Mouse (Mus musculus) liver, adult 2 months (tissue): Measurements from ENCODE around the gene Ric8a. TPM values are rescaled to one million over a fixed set of nuclear protein-coding genes. Genes with fewer than 3 reads are reported as not detected.
A peak's percentile ranks its signal among the peaks of the same experiment; 100 is the strongest.

ENCODE experiments used
- DNase-seq: peaks from one replicate; pipeline ENCODE4 v3.0.0-alpha.2; 2011; ENCODE audit warnings: low read depth, low spot score; ENCODE audit errors: extremely low read depth
- H3K27ac ChIP-seq: fragments of 200-500 bp; replicated peaks from 2 replicates; pipeline ENCODE4 v1.5.1; 2012; ENCODE audit warnings: low read depth, mild to moderate bottlenecking, control low read depth, inconsistent platforms, low read length; ENCODE audit not compliant: insufficient read depth
- H3K27me3 ChIP-seq: fragments of 200-500 bp; 2 replicates; pipeline ENCODE4 v1.6.1; 2012; ENCODE audit warnings: mild to moderate bottlenecking, moderate library complexity, low read length, inconsistent platforms; ENCODE audit not compliant: control insufficient read depth, insufficient read depth
- H3K36me3 ChIP-seq: fragments of 200-500 bp; 2 replicates; pipeline ENCODE4 v1.6.1; 2012; ENCODE audit warnings: low read length, inconsistent platforms; ENCODE audit not compliant: control insufficient read depth, insufficient read depth
- H3K4me1 ChIP-seq: fragments of 200-500 bp; 2 replicates; pipeline ENCODE4 v1.6.1; 2011; ENCODE audit warnings: low read length; ENCODE audit not compliant: control insufficient read depth, insufficient read depth
- H3K4me3 ChIP-seq: fragments of 200-500 bp; 2 replicates; pipeline ENCODE4 v1.5.1; 2011; ENCODE audit warnings: low read depth, mild to moderate bottlenecking, control low read depth, low read length, moderate library complexity; ENCODE audit not compliant: insufficient read depth
- H3K79me2 ChIP-seq: fragments of 200-500 bp; 2 replicates; pipeline ENCODE4 v1.6.1; 2012; ENCODE audit warnings: inconsistent platforms, mild to moderate bottlenecking, low read length, moderate library complexity; ENCODE audit not compliant: control insufficient read depth, insufficient read depth
- H3K9ac ChIP-seq: fragments of 200-500 bp; 2 replicates; pipeline ENCODE4 v1.6.1; 2012; ENCODE audit warnings: low read depth, mild to moderate bottlenecking, control low read depth, inconsistent platforms, low read length
- CTCF ChIP-seq: fragments of 200-500 bp; IDR thresholded peaks from 2 replicates; pipeline ENCODE4 v1.5.1; 2011; ENCODE audit warnings: low read depth, low read length, control low read depth
- POLR2A ChIP-seq: fragments of 200-500 bp; IDR thresholded peaks from 2 replicates; pipeline ENCODE4 v1.6.1; 2011; ENCODE audit warnings: low read length, control low read depth; ENCODE audit not compliant: insufficient read depth; ENCODE audit errors: extremely low read depth
- WGBS: fragments of 180-500 bp; shearing (Covaris S2); methylation state at CpG from one replicate; pipeline ENCODE4 v1.1.7; 2018; 5-methylcytosine and 5-hydroxymethylcytosine counted together
- polyA plus RNA-seq: library from polyadenylated mRNA; depleted of rRNA; stranded (reverse); fragments of >200 nt; gene quantifications from 2 replicates; pipeline ENCODE4 v1.2.3, GENCODE M21; 2012
- total RNA-seq: library from RNA; depleted of rRNA; stranded (reverse); fragments of >200 nt; gene quantifications from 2 replicates; pipeline ENCODE4 v1.2.3, GENCODE M21; 2014

Ric8a gene
- total and polyA plus RNA-seq, 2 experiments, result 17.5 to 34.4 TPM

- H3K36me3 ChIP-seq, result peaks cover 20% of the 10 kb centered on the region
- peak within 1 kb of the TSS; percentile 90 for H3K9ac ChIP-seq
- H3K4me1 ChIP-seq, result peaks cover 17% of the 10 kb centered on the region
- peak within 1 kb of the TSS; percentile 77 for H3K4me3 ChIP-seq
- TF ChIP-seq CTCF (no peak), POLR2A (peak; percentile 71; the same call in 1 of the 2 replicates)
- DNase-seq, result peak; percentile 97
- H3K27ac ChIP-seq, result peak within 1 kb of the TSS; percentile 98
- H3K79me2 ChIP-seq, result peaks cover 3% of the 10 kb centered on the region; the same call in 1 of the 2 replicates
- no peaks in the 10 kb centered on the region for H3K27me3 ChIP-seq
- WGBS, result 20% methylated on average over 20 of the region's 20 CpGs
Observed at GRCm38 (mm10) chr7:140834968-140835757, 21.6 kb upstream of the Ric8a start, which contains the start of gene Urah. Urah (plus strand) TSS chr7:140835018.

GRCm38 (mm10) chr7:140835758-140836087 lies 21.0 kb upstream of the Ric8a start:
- 11% methylated on average over 2 of the region's 2 CpGs for WGBS
- peak; percentile 78 for DNase-seq
- TF ChIP-seq CTCF (no peak), POLR2A (no peak)
- Histone ChIP-seq H3K27ac (peak overlapping the region; percentile 98), H3K9ac (peak overlapping the region; percentile 90), H3K4me1 (peaks cover 16% of the 10 kb centered on the region), H3K36me3 (peaks cover 20% of the 10 kb centered on the region), H3K27me3 (no peaks in the 10 kb centered on the region), H3K79me2 (peaks cover 3% of the 10 kb centered on the region; the same call in 1 of the 2 replicates), H3K4me3 (peak overlapping the region; percentile 77)

GRCm38 (mm10) chr7:140836243-140837115 lies 20.3 kb upstream of the Ric8a start:
- Histone ChIP-seq H3K4me1 (peaks cover 15% of the 10 kb centered on the region), H3K9ac (peak overlapping the region; percentile 90), H3K27ac (peak overlapping the region; percentile 98), H3K79me2 (peaks cover 3% of the 10 kb centered on the region; the same call in 1 of the 2 replicates), H3K36me3 (peaks cover 20% of the 10 kb centered on the region), H3K27me3 (no peaks in the 10 kb centered on the region), H3K4me3 (peak overlapping the region; percentile 77)
- WGBS, result 30% methylated on average over 9 of the region's 9 CpGs
- DNase-seq, result no peak
- TF ChIP-seq POLR2A (no peak), CTCF (no peak)

GRCm38 (mm10) chr7:140839556-140839955 lies 17.2 kb upstream of the Ric8a start:
- no peak overlapping the region for H3K9ac ChIP-seq
- no peak overlapping the region for H3K27ac ChIP-seq
- DNase-seq, result no peak
- peaks cover 3% of the 10 kb centered on the region; the same call in 1 of the 2 replicates for H3K79me2 ChIP-seq
- no peaks in the 10 kb centered on the region for H3K27me3 ChIP-seq
- no peak overlapping the region for H3K4me3 ChIP-seq
- WGBS, result 76% methylated on average over 5 of the region's 5 CpGs
- H3K36me3 ChIP-seq, result peaks cover 20% of the 10 kb centered on the region
- H3K4me1 ChIP-seq, result peaks cover 15% of the 10 kb centered on the region
- TF ChIP-seq POLR2A, result no peak
- TF ChIP-seq CTCF, result no peak

- Histone ChIP-seq H3K4me3 (no peak overlapping the region), H3K36me3 (peaks cover 20% of the 10 kb centered on the region), H3K27me3 (no peaks in the 10 kb centered on the region), H3K27ac (no peak overlapping the region), H3K4me1 (peaks cover 15% of the 10 kb centered on the region), H3K9ac (no peak overlapping the region), H3K79me2 (peaks cover 3% of the 10 kb centered on the region; the same call in 1 of the 2 replicates)
- TF ChIP-seq POLR2A (no peak), CTCF (no peak)
- 43% methylated on average over 19 of the region's 19 CpGs for WGBS
- peak; percentile 50 for DNase-seq
Observed at GRCm38 (mm10) chr7:140840750-140841735, 15.7 kb upstream of the Ric8a start.
